Mouse (Mus musculus): ENCODE measurements around the gene Sar1a. TPM values are rescaled to one million over a fixed set of nuclear protein-coding genes. Genes with fewer than 3 reads are reported as not detected.

Sar1a gene
- polyA plus RNA-seq, 2 experiments, result 190 to 337 TPM

DNA sequence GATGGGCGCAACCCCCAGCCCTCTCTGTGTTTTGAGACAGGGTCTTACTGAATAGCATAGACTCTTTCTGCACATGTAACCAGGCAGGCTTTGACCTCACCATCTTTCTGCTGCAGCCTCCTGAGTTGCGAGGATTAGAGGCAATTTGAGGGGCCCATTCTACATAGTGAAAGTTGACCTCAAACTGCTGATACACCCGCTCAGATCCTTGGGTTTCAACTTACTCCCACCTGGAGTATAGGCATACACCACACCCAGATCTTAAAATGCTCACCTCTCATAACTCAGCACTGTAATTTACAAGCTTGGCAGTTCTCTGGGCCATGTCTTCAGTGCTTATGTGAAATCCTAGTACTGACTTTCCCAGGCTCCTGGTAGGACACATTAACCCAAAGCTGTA lies 24.9 kb upstream of the Sar1a start:
- Histone ChIP-seq H3K4me3 (replicated peaks; ENCODE audit: low read length) (no peak overlapping the region), H3K9ac (ENCODE audit: low read depth, low read length, severe bottlenecking) (no peak overlapping the region), H3K36me3 (ENCODE audit: control insufficient read depth, insufficient read depth, low read length) (peaks cover 26% of the 10 kb centered on the region; the same call in 1 of the 2 replicates), H3K27ac (replicated peaks; ENCODE audit: low read depth, low read length) (no peak overlapping the region), H3K27me3 (ENCODE audit: control insufficient read depth, insufficient read depth, low read length) (no peaks in the 10 kb centered on the region), H3K4me2 (replicated peaks; ENCODE audit: low read depth, low read length, severe bottlenecking) (no peak overlapping the region), H3K4me1 (ENCODE audit: control insufficient read depth, insufficient read depth, low read length) (no peaks in the 10 kb centered on the region), H3K9me3 (ENCODE audit: control insufficient read depth, low read length) (no peaks in the 10 kb centered on the region)
- 79% methylated on average over 3 of the region's 3 CpGs for WGBS
- no peak for TF ChIP-seq POLR2A (IDR thresholded peaks at IDR 0.05; ENCODE audit: borderline replicate concordance, extremely low read depth, insufficient read depth, insufficient read length)
- ATAC-seq (ENCODE audit: low FRiP score, low read depth), result no peak
- DNase-seq (ENCODE audit: low spot score), result no peak

DNA sequence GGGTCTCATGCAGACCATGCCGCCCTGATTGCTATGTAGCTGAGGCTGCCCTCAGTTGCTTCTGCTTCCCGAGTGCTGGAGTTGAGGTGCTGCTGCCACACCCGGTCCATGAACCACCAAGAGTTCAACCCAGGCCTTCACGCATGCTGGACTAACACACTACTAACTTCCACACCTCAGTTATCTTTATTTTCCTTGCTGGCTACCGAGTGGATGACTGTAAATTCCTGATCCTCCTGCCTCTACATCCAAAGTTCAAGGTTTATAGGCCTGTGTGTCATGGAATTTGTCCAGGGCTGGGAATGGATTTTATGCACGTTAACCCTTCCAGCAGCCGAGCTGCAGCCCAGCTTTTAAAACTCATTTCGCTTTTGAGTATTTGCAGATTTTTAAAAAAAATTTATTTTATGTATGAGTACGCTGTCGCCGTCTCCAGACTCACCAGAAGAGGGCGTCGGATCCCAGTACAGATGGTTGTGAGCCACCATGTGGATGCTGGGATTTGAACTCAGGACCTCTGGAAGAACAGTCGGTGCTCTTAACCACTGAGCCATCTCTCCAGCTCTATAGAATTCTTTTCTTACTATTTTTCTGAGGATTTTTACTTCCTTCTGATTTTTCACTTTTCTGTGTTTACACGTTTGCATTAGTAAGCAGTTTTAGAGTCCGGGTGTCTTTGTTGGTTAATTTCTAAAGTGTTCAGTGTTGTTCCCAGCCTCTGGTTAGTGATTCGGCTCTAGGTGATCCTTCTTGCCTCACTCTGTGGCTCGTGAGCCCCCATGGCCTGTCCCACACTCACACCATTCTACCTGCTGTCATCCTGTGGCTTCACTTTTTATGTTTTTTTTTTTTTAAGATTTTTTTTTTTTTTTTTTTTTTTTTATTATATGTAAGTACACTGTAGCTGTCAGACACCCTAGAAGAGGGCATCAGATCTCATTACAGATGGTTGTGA lies 22.9 kb upstream of the Sar1a start:
- no peaks in the 10 kb centered on the region for H3K27me3 ChIP-seq (ENCODE audit: control insufficient read depth, insufficient read depth, low read length)
- no peak overlapping the region for H3K4me3 ChIP-seq (replicated peaks; ENCODE audit: low read length)
- H3K9ac ChIP-seq (ENCODE audit: low read depth, low read length, severe bottlenecking), result no peak overlapping the region
- H3K9me3 ChIP-seq (ENCODE audit: control insufficient read depth, low read length), result no peaks in the 10 kb centered on the region
- no peaks in the 10 kb centered on the region for H3K4me1 ChIP-seq (ENCODE audit: control insufficient read depth, insufficient read depth, low read length)
- TF ChIP-seq POLR2A (IDR thresholded peaks at IDR 0.05; ENCODE audit: borderline replicate concordance, extremely low read depth, insufficient read depth, insufficient read length), result no peak
- WGBS, result 81% methylated on average over 18 of the region's 18 CpGs
- no peak overlapping the region for H3K4me2 ChIP-seq (replicated peaks; ENCODE audit: low read depth, low read length, severe bottlenecking)
- no peak for DNase-seq (ENCODE audit: low spot score)
- no peak for ATAC-seq (ENCODE audit: low FRiP score, low read depth)
- H3K36me3 ChIP-seq (ENCODE audit: control insufficient read depth, insufficient read depth, low read length), result peaks cover 45% of the 10 kb centered on the region
- H3K27ac ChIP-seq (replicated peaks; ENCODE audit: low read depth, low read length), result no peak overlapping the region

DNA sequence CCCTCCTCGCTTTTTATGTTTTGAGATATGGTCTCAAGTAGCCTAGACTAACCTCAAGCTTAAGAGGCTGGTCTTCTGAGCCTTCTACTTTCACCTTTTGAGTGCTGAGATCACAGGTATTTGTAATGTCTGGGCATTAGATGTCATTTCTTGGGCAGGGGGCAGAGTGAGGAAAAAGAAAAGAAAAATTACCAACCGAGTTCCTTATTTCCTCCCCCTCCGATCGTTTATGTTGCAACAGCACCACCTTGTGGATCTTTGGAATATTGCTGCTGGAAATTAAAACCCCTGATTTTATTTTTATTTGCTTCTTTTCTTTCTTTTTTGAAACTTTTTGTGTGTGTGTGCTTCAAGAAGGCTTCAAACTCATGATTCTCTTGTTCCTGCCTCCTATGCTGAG lies 22.1 kb upstream of the Sar1a start:
- Histone ChIP-seq H3K27me3 (ENCODE audit: control insufficient read depth, insufficient read depth, low read length) (no peaks in the 10 kb centered on the region), H3K4me1 (ENCODE audit: control insufficient read depth, insufficient read depth, low read length) (no peaks in the 10 kb centered on the region), H3K4me3 (replicated peaks; ENCODE audit: low read length) (no peak overlapping the region), H3K9me3 (ENCODE audit: control insufficient read depth, low read length) (no peaks in the 10 kb centered on the region), H3K36me3 (ENCODE audit: control insufficient read depth, insufficient read depth, low read length) (peaks cover 50% of the 10 kb centered on the region), H3K4me2 (replicated peaks; ENCODE audit: low read depth, low read length, severe bottlenecking) (no peak overlapping the region), H3K9ac (ENCODE audit: low read depth, low read length, severe bottlenecking) (no peak overlapping the region), H3K27ac (replicated peaks; ENCODE audit: low read depth, low read length) (no peak overlapping the region)
- DNase-seq (ENCODE audit: low spot score) (peak; percentile 71), ATAC-seq (ENCODE audit: low FRiP score, low read depth) (no peak)
- no peak for TF ChIP-seq POLR2A (IDR thresholded peaks at IDR 0.05; ENCODE audit: borderline replicate concordance, extremely low read depth, insufficient read depth, insufficient read length)
- 23% methylated on average over 4 of the region's 4 CpGs for WGBS

- Histone ChIP-seq H3K36me3 (ENCODE audit: control insufficient read depth, insufficient read depth, low read length) (peaks cover 70% of the 10 kb centered on the region), H3K4me3 (replicated peaks; ENCODE audit: low read length) (no peak overlapping the region), H3K4me1 (ENCODE audit: control insufficient read depth, insufficient read depth, low read length) (no peaks in the 10 kb centered on the region), H3K27ac (replicated peaks; ENCODE audit: low read depth, low read length) (no peak overlapping the region), H3K9ac (ENCODE audit: low read depth, low read length, severe bottlenecking) (no peak overlapping the region), H3K27me3 (ENCODE audit: control insufficient read depth, insufficient read depth, low read length) (no peaks in the 10 kb centered on the region), H3K9me3 (ENCODE audit: control insufficient read depth, low read length) (no peaks in the 10 kb centered on the region), H3K4me2 (replicated peaks; ENCODE audit: low read depth, low read length, severe bottlenecking) (no peak overlapping the region)
- no peak for TF ChIP-seq POLR2A (IDR thresholded peaks at IDR 0.05; ENCODE audit: borderline replicate concordance, extremely low read depth, insufficient read depth, insufficient read length)
- no peak for ATAC-seq (ENCODE audit: low FRiP score, low read depth)
- 82% methylated on average over 8 of the region's 8 CpGs for WGBS
- no peak for DNase-seq (ENCODE audit: low spot score)
Observed at GRCm38 (mm10) chr10:61661887-61662286, 18.2 kb upstream of the Sar1a start.

DNA sequence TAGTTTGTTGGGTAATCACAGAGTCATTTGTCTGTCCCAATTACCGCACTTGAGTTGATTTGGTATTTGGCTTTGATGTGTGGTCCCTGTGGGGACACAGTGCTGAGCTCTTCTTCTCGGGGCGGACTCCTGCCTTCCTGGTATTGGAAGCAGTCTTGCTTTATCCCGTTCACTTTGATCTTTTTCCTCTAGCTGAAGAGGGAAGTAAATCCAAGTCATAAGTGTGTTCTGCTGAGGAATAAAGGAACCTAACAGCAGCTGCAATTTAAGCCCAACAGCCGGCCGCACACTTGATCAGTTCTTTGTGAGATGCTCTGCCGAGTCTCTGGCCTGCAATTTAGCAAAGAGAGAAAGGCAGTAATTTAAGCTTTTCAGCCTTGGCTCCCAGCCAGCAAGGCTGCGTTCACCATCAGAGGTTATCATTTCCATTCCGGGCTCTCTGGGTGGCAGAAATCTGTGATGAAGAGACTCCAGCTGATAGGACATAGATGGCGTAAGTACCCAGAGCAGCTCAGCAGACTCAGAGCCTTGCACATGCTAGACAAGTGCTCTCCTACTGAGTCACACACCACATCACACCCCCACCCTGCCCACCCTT lies 17.6 kb upstream of the Sar1a start:
- WGBS, result 68% methylated on average over 10 of the region's 10 CpGs
- H3K4me2 ChIP-seq (replicated peaks; ENCODE audit: low read depth, low read length, severe bottlenecking), result no peak overlapping the region
- no peak overlapping the region for H3K4me3 ChIP-seq (replicated peaks; ENCODE audit: low read length)
- peak; percentile 45 for DNase-seq (ENCODE audit: low spot score)
- H3K27ac ChIP-seq (replicated peaks; ENCODE audit: low read depth, low read length), result no peak overlapping the region
- no peaks in the 10 kb centered on the region for H3K27me3 ChIP-seq (ENCODE audit: control insufficient read depth, insufficient read depth, low read length)
- H3K9me3 ChIP-seq (ENCODE audit: control insufficient read depth, low read length), result no peaks in the 10 kb centered on the region
- no peak overlapping the region for H3K9ac ChIP-seq (ENCODE audit: low read depth, low read length, severe bottlenecking)
- no peak for TF ChIP-seq POLR2A (IDR thresholded peaks at IDR 0.05; ENCODE audit: borderline replicate concordance, extremely low read depth, insufficient read depth, insufficient read length)
- H3K4me1 ChIP-seq (ENCODE audit: control insufficient read depth, insufficient read depth, low read length), result no peaks in the 10 kb centered on the region
- H3K36me3 ChIP-seq (ENCODE audit: control insufficient read depth, insufficient read depth, low read length), result peaks cover 71% of the 10 kb centered on the region
- ATAC-seq (ENCODE audit: low FRiP score, low read depth), result 0 out of 2 replicates have a peak, but pooled peaks have one; percentile 41

Measured in limb, embryonic 14.5 days (tissue).